Mouse (Mus musculus) embryonic fibroblast, embryonic 13.5 days (primary cell): ENCODE results near the gene Cdk7.

Source experiments
- CTCF ChIP-seq: IDR thresholded peaks from 2 replicates; pipeline ENCODE4 v1.5.1; 2011; ENCODE audit warnings: mild to moderate bottlenecking, control low read depth, low read length, moderate library complexity, borderline replicate concordance; ENCODE audit not compliant: insufficient read depth
- POLR2A ChIP-seq: IDR thresholded peaks from 2 replicates; pipeline ENCODE4 v1.6.1; 2011; ENCODE audit warnings: low read depth, mild to moderate bottlenecking, control low read depth, low read length, moderate library complexity

GRCm38 (mm10) chr13:100669291-100670022 lies 61.3 kb downstream of the Cdk7 start, which contains the start of gene Ccdc125:
- TF ChIP-seq CTCF (no peak), POLR2A (peak; percentile 39)
